Mouse (Mus musculus) hindbrain, embryonic 16.5 days (tissue): ENCODE data around the gene Cenpa. TPM values are rescaled to one million over a fixed set of nuclear protein-coding genes. Genes with fewer than 3 reads are reported as not detected.

ENCODE experiments used
- ATAC-seq: fragments of 200-750 bp; cut with Nextera tagmentation; 2 replicates; pipeline ENCODE4 v1.8.0; 2017; ENCODE audit warnings: moderate TSS enrichment, moderate library complexity
- H3K27ac ChIP-seq: fragments of 300-500 bp; sonication (generic); 2 replicates; pipeline ENCODE4 v1.5.1; 2014; ENCODE audit warnings: low read depth, mild to moderate bottlenecking, control low read depth, low read length, moderate library complexity
- H3K27me3 ChIP-seq: fragments of 300-500 bp; sonication (generic); replicated peaks from 2 replicates; pipeline ENCODE4 v1.6.1; 2014; ENCODE audit warnings: low read length; ENCODE audit not compliant: control insufficient read depth, insufficient read depth
- H3K36me3 ChIP-seq: fragments of 300-500 bp; sonication (generic); 2 replicates; pipeline ENCODE4 v1.6.1; 2014; ENCODE audit warnings: mild to moderate bottlenecking, low read length, moderate library complexity, mixed read lengths; ENCODE audit not compliant: control insufficient read depth, insufficient read depth
- H3K4me1 ChIP-seq: fragments of 300-500 bp; sonication (generic); 2 replicates; pipeline ENCODE4 v1.6.1; 2014; ENCODE audit warnings: low read depth, low read length; ENCODE audit not compliant: control insufficient read depth, insufficient read depth
- H3K4me2 ChIP-seq: fragments of 300-500 bp; sonication (generic); 2 replicates; pipeline ENCODE4 v1.6.1; 2014; ENCODE audit warnings: mild to moderate bottlenecking, low read length, control low read depth, moderate library complexity
- H3K4me3 ChIP-seq: fragments of 300-500 bp; sonication (generic); 2 replicates; pipeline ENCODE4 v1.5.1; 2014; ENCODE audit warnings: mild to moderate bottlenecking, low read length, control low read depth, moderate library complexity
- H3K9ac ChIP-seq: fragments of 300-500 bp; sonication (generic); 2 replicates; pipeline ENCODE4 v1.6.1; 2014; ENCODE audit warnings: low read depth, mild to moderate bottlenecking, control low read depth, low read length, moderate library complexity
- H3K9me3 ChIP-seq: fragments of 300-500 bp; sonication (generic); 2 replicates; pipeline ENCODE4 v1.6.1; 2014; ENCODE audit warnings: mild to moderate bottlenecking, low read length, moderate library complexity; ENCODE audit not compliant: control insufficient read depth
- WGBS: fragments of 180-500 bp; shearing (Covaris S2); extraction: QIAGEN DNeasy Blood & Tissue Kit; methylation state at CpG from one replicate; pipeline ENCODE4 v1.1.7; 2014; 5-methylcytosine and 5-hydroxymethylcytosine counted together
- microRNA-seq: library from miRNA; unstranded; fragments of <30 nt; microRNA quantifications from one replicate; pipeline ENCODE4, GENCODE M21; 2017
- polyA plus RNA-seq: library from polyadenylated mRNA; unstranded; fragments of >200 nt; fragmentation: Nextera tagmentation; extraction: Ambion mirVana; gene quantifications from 2 replicates; pipeline ENCODE4 v1.2.1, GENCODE M21; 2015

Cenpa gene
- polyA plus RNA-seq, 1 experiment from 2014 or later: 42.7 TPM

DNA sequence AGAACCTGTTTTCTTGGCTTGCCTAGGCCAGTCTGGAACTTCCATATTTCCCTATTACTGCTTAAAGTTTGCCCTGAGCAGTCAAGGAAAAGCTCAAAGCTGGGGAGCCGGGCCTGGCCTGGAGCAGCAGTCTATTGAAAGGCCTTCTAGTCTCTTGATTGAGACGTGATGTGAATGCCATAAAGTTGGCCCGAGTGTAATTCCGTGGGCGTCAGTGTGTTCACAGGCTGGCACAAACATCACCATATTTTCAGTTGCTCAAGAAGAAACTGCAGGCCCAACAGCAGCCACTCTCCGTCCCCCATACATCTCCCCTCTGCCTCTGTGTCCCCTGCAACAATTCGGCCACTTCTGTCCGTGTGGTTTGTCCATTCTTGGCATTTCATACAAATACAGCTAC lies 55.4 kb downstream of the Cenpa start:
- no peak overlapping the region for H3K4me3 ChIP-seq
- H3K4me2 ChIP-seq: no peak overlapping the region
- H3K4me1 ChIP-seq: peaks cover 4% of the 10 kb centered on the region
- 78% methylated on average over 8 of the region's 8 CpGs for WGBS
- H3K27ac ChIP-seq: no peak overlapping the region
- peaks cover 8% of the 10 kb centered on the region; the same call in 1 of the 2 replicates for H3K36me3 ChIP-seq
- no peak for ATAC-seq
- H3K27me3 ChIP-seq: no peaks in the 10 kb centered on the region
- H3K9me3 ChIP-seq: no peaks in the 10 kb centered on the region
- no peak overlapping the region for H3K9ac ChIP-seq

Small RNAs within 50 kb of the gene (microRNA-seq; reads per million reads assigned to microRNA genes)
- gene Mir5625: not detected

Other genes with a start within 250 kb of the Cenpa start
- 7.7 and 8.8 TPM in 2 replicates for gene Otof, start 204.8 kb upstream of the Cenpa start, polyA plus RNA-seq
- gene 1700001C02Rik, start 200.7 kb upstream of the Cenpa start, polyA plus RNA-seq: 1.8 and 1.9 TPM in 2 replicates
- gene Cib4, start 120.9 kb upstream of the Cenpa start, polyA plus RNA-seq: not detected in 2 replicates
- gene Kcnk3, start 78.6 kb upstream of the Cenpa start, polyA plus RNA-seq: 8.0 and 10.6 TPM in 2 replicates
- 33.6 and 35.4 TPM in 2 replicates for gene Slc35f6, start 18.8 kb upstream of the Cenpa start, polyA plus RNA-seq
- 200 and 274 TPM in 2 replicates for gene Dpysl5, start 44.8 kb downstream of the Cenpa start, polyA plus RNA-seq
- gene Mapre3, start 147.9 kb downstream of the Cenpa start, polyA plus RNA-seq: 151 and 153 TPM in 2 replicates
- 67.0 and 68.4 TPM in 2 replicates for gene Tmem214, start 201.2 kb downstream of the Cenpa start, polyA plus RNA-seq
- 19.1 and 23.1 TPM in 2 replicates for gene Agbl5, start 221.9 kb downstream of the Cenpa start, polyA plus RNA-seq
- gene Ost4, start 241.0 kb downstream of the Cenpa start, polyA plus RNA-seq: 232 and 244 TPM in 2 replicates
- 16.3 and 24.6 TPM in 2 replicates for gene Emilin1, start 246.6 kb downstream of the Cenpa start, polyA plus RNA-seq